Mouse (Mus musculus): ENCODE measurements around the gene Dennd2c. TPM values are rescaled to one million over a fixed set of nuclear protein-coding genes. Genes with fewer than 3 reads are reported as not detected.
"Not testable (repeated sequence)": the region's sequence is repeated elsewhere in the genome, so short reads cannot be mapped to it uniquely, and the experiment has no call there.

Dennd2c gene
- polyA plus RNA-seq, 1 experiment: not detected

GRCm38 (mm10) chr3:103171505-103172267, 69.3 kb downstream of the Dennd2c start, which contains the start of gene Bcas2:
TSS of gene Bcas2 (plus strand) at chr3:103171655.
- peak within 1 kb of the TSS; percentile 14; the same call in 1 of the 2 replicates for H3K27ac ChIP-seq (ENCODE audit: insufficient read depth, low read depth, low read length)
- WGBS: under 1% methylated on average over 56 of the region's 56 CpGs
- H3K4me1 ChIP-seq (ENCODE audit: control insufficient read depth, insufficient read depth, low read length): no peaks in the 10 kb centered on the region
- H3K4me3 ChIP-seq (ENCODE audit: insufficient read depth, low read depth, low read length): peak within 1 kb of the TSS; percentile 76
- TF ChIP-seq CTCF (IDR thresholded peaks at IDR 0.05; ENCODE audit: insufficient read depth, low read depth, low read length): no peak
- peak; percentile 67 for TF ChIP-seq POLR2A (IDR thresholded peaks at IDR 0.05; ENCODE audit: insufficient read depth, low read depth, low read length)

GRCm38 (mm10) chr3:103172615-103173014, 70.2 kb downstream of the Dennd2c start:
- Histone ChIP-seq H3K4me3 (ENCODE audit: insufficient read depth, low read depth, low read length) (no peak overlapping the region), H3K4me1 (ENCODE audit: control insufficient read depth, insufficient read depth, low read length) (no peaks in the 10 kb centered on the region), H3K27ac (ENCODE audit: insufficient read depth, low read depth, low read length) (no peak overlapping the region)
- WGBS: 26% methylated on average over 5 of the region's 5 CpGs
- TF ChIP-seq POLR2A (IDR thresholded peaks at IDR 0.05; ENCODE audit: insufficient read depth, low read depth, low read length) (no peak), CTCF (IDR thresholded peaks at IDR 0.05; ENCODE audit: insufficient read depth, low read depth, low read length) (no peak)

- 93% methylated on average over 4 of the region's 4 CpGs for WGBS
- H3K4me1 ChIP-seq (ENCODE audit: control insufficient read depth, insufficient read depth, low read length): no peaks in the 10 kb centered on the region
- no peak overlapping the region for H3K4me3 ChIP-seq (ENCODE audit: insufficient read depth, low read depth, low read length)
- no peak overlapping the region for H3K27ac ChIP-seq (ENCODE audit: insufficient read depth, low read depth, low read length)
- TF ChIP-seq POLR2A (IDR thresholded peaks at IDR 0.05; ENCODE audit: insufficient read depth, low read depth, low read length) (no peak), CTCF (IDR thresholded peaks at IDR 0.05; ENCODE audit: insufficient read depth, low read depth, low read length) (no peak)
Measured at GRCm38 (mm10) chr3:103176740-103177139, 74.3 kb downstream of the Dennd2c start.

DNA sequence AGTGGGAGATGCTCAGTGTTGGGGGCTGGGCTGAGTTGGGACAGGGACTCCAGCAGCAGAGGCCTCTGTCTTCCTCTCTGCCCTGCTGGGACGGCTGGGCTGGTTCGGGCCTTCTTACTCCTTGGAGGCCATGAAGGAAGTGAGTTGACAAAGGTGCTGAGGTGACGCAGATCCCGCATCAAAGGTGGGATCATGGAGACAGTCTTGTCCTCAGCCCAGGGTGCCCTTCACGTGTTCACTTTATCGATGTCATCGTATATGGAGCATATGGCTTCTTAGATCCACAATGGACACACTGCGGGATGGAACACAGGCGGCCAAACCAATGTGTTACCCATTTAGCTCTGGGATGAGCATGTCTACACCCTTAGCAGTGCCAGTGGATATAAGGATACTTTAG, 77.1 kb downstream of the Dennd2c start:
- Histone ChIP-seq H3K27ac (ENCODE audit: insufficient read depth, low read depth, low read length) (no peak overlapping the region), H3K4me1 (ENCODE audit: control insufficient read depth, insufficient read depth, low read length) (no peaks in the 10 kb centered on the region), H3K4me3 (ENCODE audit: insufficient read depth, low read depth, low read length) (no peak overlapping the region)
- no peak for TF ChIP-seq POLR2A (IDR thresholded peaks at IDR 0.05; ENCODE audit: insufficient read depth, low read depth, low read length)
- TF ChIP-seq CTCF (IDR thresholded peaks at IDR 0.05; ENCODE audit: insufficient read depth, low read depth, low read length): no peak
- 94% methylated on average over 9 of the region's 9 CpGs for WGBS

GRCm38 (mm10) chr3:103181171-103181570, 78.8 kb downstream of the Dennd2c start:
- H3K27ac ChIP-seq (ENCODE audit: insufficient read depth, low read depth, low read length): no peak overlapping the region
- H3K4me1 ChIP-seq (ENCODE audit: control insufficient read depth, insufficient read depth, low read length): no peaks in the 10 kb centered on the region
- WGBS: 45% methylated on average over 4 of the region's 4 CpGs
- no peak for TF ChIP-seq CTCF (IDR thresholded peaks at IDR 0.05; ENCODE audit: insufficient read depth, low read depth, low read length)
- TF ChIP-seq POLR2A (IDR thresholded peaks at IDR 0.05; ENCODE audit: insufficient read depth, low read depth, low read length): no peak
- no peak overlapping the region for H3K4me3 ChIP-seq (ENCODE audit: insufficient read depth, low read depth, low read length)

GRCm38 (mm10) chr3:103182821-103183220, 80.4 kb downstream of the Dennd2c start:
- Histone ChIP-seq H3K27ac (ENCODE audit: insufficient read depth, low read depth, low read length) (no peak overlapping the region), H3K4me1 (ENCODE audit: control insufficient read depth, insufficient read depth, low read length) (no peaks in the 10 kb centered on the region), H3K4me3 (ENCODE audit: insufficient read depth, low read depth, low read length) (no peak overlapping the region)
- WGBS: 86% methylated on average over 14 of the region's 14 CpGs
- TF ChIP-seq POLR2A (IDR thresholded peaks at IDR 0.05; ENCODE audit: insufficient read depth, low read depth, low read length) (no peak), CTCF (IDR thresholded peaks at IDR 0.05; ENCODE audit: insufficient read depth, low read depth, low read length) (no peak)

DNA sequence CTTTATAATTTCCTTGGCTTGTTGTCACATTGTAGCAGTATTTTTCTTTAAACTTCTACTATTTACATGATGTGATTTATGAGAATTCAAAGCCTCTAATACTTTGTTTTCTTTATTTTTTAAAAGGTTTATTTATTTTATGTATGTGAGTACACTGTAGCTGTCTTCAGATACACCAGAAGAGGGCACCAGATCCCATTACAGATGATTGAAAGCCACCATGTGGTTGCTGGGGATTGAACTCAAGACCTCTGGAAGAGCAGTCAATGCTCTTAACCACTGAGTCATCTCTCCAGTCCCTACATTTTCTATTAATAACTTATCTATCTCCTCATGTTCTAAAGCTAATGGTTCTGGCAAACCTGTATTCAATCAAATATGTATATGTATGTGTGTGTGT, 82.1 kb downstream of the Dennd2c start:
- H3K4me1 ChIP-seq (ENCODE audit: control insufficient read depth, insufficient read depth, low read length); H3K4me3 ChIP-seq (ENCODE audit: insufficient read depth, low read depth, low read length); H3K27ac ChIP-seq (ENCODE audit: insufficient read depth, low read depth, low read length): not testable (repeated sequence)

DNA sequence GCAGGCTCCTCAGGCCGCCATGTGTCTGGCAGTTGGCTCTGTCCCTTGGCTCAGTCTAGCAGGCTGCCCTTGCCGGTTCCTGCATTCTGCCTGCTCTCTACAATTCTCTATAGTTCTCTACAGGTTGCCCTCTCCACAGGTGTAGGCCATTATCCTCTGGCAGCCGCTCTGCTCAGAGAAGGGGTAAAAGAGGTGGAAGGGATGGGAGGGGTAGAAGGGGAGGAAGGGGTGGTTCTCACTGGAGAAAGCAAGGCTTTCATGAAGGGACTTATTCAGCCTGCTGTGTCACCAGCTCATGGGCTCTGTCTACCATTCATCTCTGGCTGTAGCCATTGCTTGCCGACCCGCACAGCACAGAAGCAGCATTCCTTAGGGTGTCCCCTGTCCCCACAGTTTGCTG, 86.0 kb downstream of the Dennd2c start:
- WGBS: 42% methylated on average over 5 of the region's 5 CpGs
- TF ChIP-seq POLR2A (IDR thresholded peaks at IDR 0.05; ENCODE audit: insufficient read depth, low read depth, low read length) (no peak), CTCF (IDR thresholded peaks at IDR 0.05; ENCODE audit: insufficient read depth, low read depth, low read length) (no peak)
- no peak overlapping the region for H3K27ac ChIP-seq (ENCODE audit: insufficient read depth, low read depth, low read length)
- no peak overlapping the region for H3K4me3 ChIP-seq (ENCODE audit: insufficient read depth, low read depth, low read length)
- peaks cover 5% of the 10 kb centered on the region; the same call in 1 of the 2 replicates for H3K4me1 ChIP-seq (ENCODE audit: control insufficient read depth, insufficient read depth, low read length)

- 63% methylated on average over 2 of the region's 2 CpGs for WGBS
- Histone ChIP-seq H3K4me1 (ENCODE audit: control insufficient read depth, insufficient read depth, low read length) (peaks cover 5% of the 10 kb centered on the region; the same call in 1 of the 2 replicates), H3K27ac (ENCODE audit: insufficient read depth, low read depth, low read length) (no peak overlapping the region), H3K4me3 (ENCODE audit: insufficient read depth, low read depth, low read length) (no peak overlapping the region)
- TF ChIP-seq POLR2A (IDR thresholded peaks at IDR 0.05; ENCODE audit: insufficient read depth, low read depth, low read length) (no peak), CTCF (IDR thresholded peaks at IDR 0.05; ENCODE audit: insufficient read depth, low read depth, low read length) (no peak)
Measured at GRCm38 (mm10) chr3:103188856-103189255, 86.5 kb downstream of the Dennd2c start.
